Mouse (Mus musculus) forebrain, embryonic 12.5 days (tissue): ENCODE data around the gene Aldh3a1. TPM values are rescaled to one million over a fixed set of nuclear protein-coding genes. Genes with fewer than 3 reads are reported as not detected.
"Not testable (repeated sequence)": the region's sequence is repeated elsewhere in the genome, so short reads cannot be mapped to it uniquely, and the experiment has no call there.

Source experiments
- ATAC-seq: fragments of 200-750 bp; cut with Nextera tagmentation; 2 replicates; pipeline ENCODE4 v1.8.0; 2017; ENCODE audit warnings: moderate TSS enrichment; ENCODE audit not compliant: low FRiP score
- H3K27ac ChIP-seq: fragments of 300-500 bp; sonication (generic); 2 replicates; pipeline ENCODE4 v1.5.1; 2016; ENCODE audit warnings: mild to moderate bottlenecking
- H3K27me3 ChIP-seq: fragments of 300-500 bp; sonication (generic); 2 replicates; pipeline ENCODE4 v1.6.1; 2016; ENCODE audit warnings: mild to moderate bottlenecking
- H3K36me3 ChIP-seq: fragments of 300-500 bp; sonication (generic); replicated peaks from 2 replicates; pipeline ENCODE4 v1.6.1; 2016; ENCODE audit warnings: mild to moderate bottlenecking
- H3K4me1 ChIP-seq: fragments of 300-500 bp; sonication (generic); 2 replicates; pipeline ENCODE4 v1.6.1; 2016
- H3K4me2 ChIP-seq: fragments of 300-500 bp; sonication (generic); 2 replicates; pipeline ENCODE4 v1.6.1; 2016; ENCODE audit warnings: mild to moderate bottlenecking, moderate library complexity
- H3K4me3 ChIP-seq: fragments of 300-500 bp; sonication (generic); replicated peaks from 2 replicates; pipeline ENCODE4 v1.5.1; 2016; ENCODE audit warnings: mild to moderate bottlenecking
- H3K9ac ChIP-seq: fragments of 300-500 bp; sonication (generic); 2 replicates; pipeline ENCODE4 v1.6.1; 2016; ENCODE audit warnings: mild to moderate bottlenecking
- H3K9me3 ChIP-seq: fragments of 300-500 bp; sonication (generic); 2 replicates; pipeline ENCODE4 v1.6.1; 2016
- WGBS: fragments of 180-500 bp; shearing (Covaris S2); methylation state at CpG from one replicate; pipeline ENCODE4 v1.1.7; 2016; 5-methylcytosine and 5-hydroxymethylcytosine counted together
- polyA plus RNA-seq: library from polyadenylated mRNA; unstranded; fragments of >200 nt; fragmentation: Nextera tagmentation; extraction: Ambion mirVana; gene quantifications from 2 replicates; pipeline ENCODE4 v1.2.1, GENCODE M21; 2016

Aldh3a1 gene
- polyA plus RNA-seq, 1 experiment from 2014 or later = not detected

- Histone ChIP-seq H3K4me2 (peak within 1 kb of the TSS; percentile 63), H3K27ac (peak within 1 kb of the TSS; percentile 98), H3K9me3 (no peaks in the 10 kb centered on the region), H3K36me3 (peaks cover 6% of the 10 kb centered on the region; the same call in 1 of the 2 replicates), H3K9ac (peak within 1 kb of the TSS; percentile 100), H3K4me1 (peaks cover 35% of the 10 kb centered on the region), H3K4me3 (peak within 1 kb of the TSS; percentile 98), H3K27me3 (no peaks in the 10 kb centered on the region)
- peak; percentile 97 for ATAC-seq
- WGBS = under 1% methylated on average over 68 of the region's 69 CpGs
Measured at GRCm38 (mm10) chr11:61174821-61175658, 32.3 kb upstream of the Aldh3a1 start, which contains the start of gene Usp22. Gene Usp22, minus strand, starts transcription at chr11:61175055.

GRCm38 (mm10) chr11:61175778-61176177 lies 31.6 kb upstream of the Aldh3a1 start:
- no peak for ATAC-seq
- Histone ChIP-seq H3K4me1 (peaks cover 28% of the 10 kb centered on the region), H3K27ac (peak overlapping the region; percentile 47; the same call in 1 of the 2 replicates), H3K36me3 (peaks cover 6% of the 10 kb centered on the region; the same call in 1 of the 2 replicates), H3K4me2 (peak overlapping the region; percentile 44), H3K27me3 (no peaks in the 10 kb centered on the region), H3K9me3 (no peaks in the 10 kb centered on the region), H3K9ac (no peak overlapping the region), H3K4me3 (no peak overlapping the region)
- 72% methylated on average over 5 of the region's 5 CpGs for WGBS

DNA sequence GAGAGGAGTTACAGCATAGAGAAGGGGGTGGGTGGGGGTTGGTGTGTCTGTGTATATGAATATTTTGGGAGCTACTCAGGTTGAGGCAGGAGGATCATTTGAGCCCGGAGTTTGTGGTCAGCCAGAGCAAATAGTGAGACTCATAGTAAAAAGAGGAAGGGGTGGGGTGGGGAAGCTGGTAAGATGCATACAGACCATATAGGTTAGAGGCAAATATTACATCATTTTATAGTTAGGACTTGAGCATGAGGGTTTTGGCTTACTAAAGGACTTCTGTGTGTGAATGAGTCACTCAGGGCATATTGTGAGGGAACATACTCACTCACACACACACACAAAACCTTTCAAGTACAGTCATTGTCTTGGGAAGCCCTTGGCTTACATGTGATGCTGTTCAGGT lies 31.0 kb upstream of the Aldh3a1 start:
- no peaks in the 10 kb centered on the region for H3K9me3 ChIP-seq
- H3K27ac ChIP-seq = 0 out of 2 replicates have a peak overlapping the region, but pooled peaks have one; percentile 47
- no peak overlapping the region for H3K9ac ChIP-seq
- 98% methylated on average over 1 of the region's 1 CpGs for WGBS
- H3K4me1 ChIP-seq = peaks cover 23% of the 10 kb centered on the region
- no peak overlapping the region; the same call in 1 of the 2 replicates for H3K4me2 ChIP-seq
- ATAC-seq = no peak
- H3K36me3 ChIP-seq = peaks cover 6% of the 10 kb centered on the region; the same call in 1 of the 2 replicates
- H3K27me3 ChIP-seq = no peaks in the 10 kb centered on the region
- no peak overlapping the region for H3K4me3 ChIP-seq

DNA sequence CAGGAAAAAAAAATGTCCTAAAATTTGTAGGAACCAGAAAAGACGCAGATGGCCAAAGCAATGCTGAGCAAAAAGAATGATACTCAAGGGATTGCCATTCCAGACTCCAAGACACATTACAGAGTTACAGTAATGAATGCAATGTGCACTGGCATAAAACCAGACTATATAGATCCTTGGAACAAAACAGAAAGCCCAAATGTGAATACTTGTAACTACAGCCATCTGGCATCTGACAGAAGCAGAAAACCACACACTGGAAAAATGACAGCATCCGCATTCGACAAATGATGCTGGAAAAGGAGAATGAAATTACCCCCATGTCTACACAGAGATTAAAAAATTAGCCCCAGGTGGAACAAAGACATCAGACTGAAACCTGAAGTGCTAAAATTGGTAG lies 27.0 kb upstream of the Aldh3a1 start:
- 93% methylated on average over 3 of the region's 3 CpGs for WGBS
- no peak for ATAC-seq
- H3K4me2 ChIP-seq = no peak overlapping the region

GRCm38 (mm10) chr11:61181624-61182023 lies 25.7 kb upstream of the Aldh3a1 start:
- no peaks in the 10 kb centered on the region for H3K27me3 ChIP-seq
- H3K4me2 ChIP-seq = no peak overlapping the region
- no peaks in the 10 kb centered on the region for H3K36me3 ChIP-seq
- H3K9ac ChIP-seq = no peak overlapping the region
- ATAC-seq = no peak
- no peak overlapping the region for H3K4me3 ChIP-seq
- H3K27ac ChIP-seq = no peak overlapping the region
- no peaks in the 10 kb centered on the region for H3K9me3 ChIP-seq
- no peaks in the 10 kb centered on the region for H3K4me1 ChIP-seq

More for the DNA sequence above, 27.0 kb upstream of the Aldh3a1 start:
- no peak overlapping the region for H3K4me3 ChIP-seq
- no peaks in the 10 kb centered on the region for H3K4me1 ChIP-seq
- H3K9ac ChIP-seq = no peak overlapping the region
- H3K36me3 ChIP-seq = no peaks in the 10 kb centered on the region
- no peaks in the 10 kb centered on the region for H3K9me3 ChIP-seq
- no peaks in the 10 kb centered on the region for H3K27me3 ChIP-seq
- H3K27ac ChIP-seq = no peak overlapping the region

- H3K9me3 ChIP-seq = no peaks in the 10 kb centered on the region
- no peak overlapping the region for H3K27ac ChIP-seq
- H3K36me3 ChIP-seq = no peaks in the 10 kb centered on the region
- H3K4me1 ChIP-seq = no peaks in the 10 kb centered on the region
- H3K27me3 ChIP-seq = no peaks in the 10 kb centered on the region
- no peak for ATAC-seq
- no peak overlapping the region for H3K4me2 ChIP-seq
- H3K4me3 ChIP-seq = no peak overlapping the region
- 78% methylated on average over 1 of the region's 1 CpGs for WGBS
- no peak overlapping the region for H3K9ac ChIP-seq
Measured at GRCm38 (mm10) chr11:61183820-61184219, 23.5 kb upstream of the Aldh3a1 start.

DNA sequence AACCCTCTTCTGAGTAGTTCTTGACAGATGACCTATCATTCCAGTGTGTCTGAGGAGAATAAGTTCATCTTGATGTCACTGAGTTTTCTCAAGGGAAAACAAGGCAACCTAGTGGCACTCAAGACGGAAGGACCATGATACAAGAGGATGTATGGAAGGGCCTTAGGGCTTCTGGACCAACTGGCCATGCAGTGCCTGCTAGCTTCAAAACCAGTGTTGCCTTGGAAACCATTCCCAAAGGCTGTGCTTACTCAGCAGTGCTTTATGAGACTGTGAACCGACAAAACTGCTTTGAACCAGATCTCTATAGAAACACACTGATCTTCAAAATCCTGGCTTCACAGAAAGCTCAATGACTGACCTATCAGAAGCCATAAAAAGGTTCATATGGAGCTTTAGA lies 16.6 kb upstream of the Aldh3a1 start:
- WGBS = 65% methylated on average over 2 of the region's 2 CpGs
- no peak overlapping the region for H3K27ac ChIP-seq

DNA sequence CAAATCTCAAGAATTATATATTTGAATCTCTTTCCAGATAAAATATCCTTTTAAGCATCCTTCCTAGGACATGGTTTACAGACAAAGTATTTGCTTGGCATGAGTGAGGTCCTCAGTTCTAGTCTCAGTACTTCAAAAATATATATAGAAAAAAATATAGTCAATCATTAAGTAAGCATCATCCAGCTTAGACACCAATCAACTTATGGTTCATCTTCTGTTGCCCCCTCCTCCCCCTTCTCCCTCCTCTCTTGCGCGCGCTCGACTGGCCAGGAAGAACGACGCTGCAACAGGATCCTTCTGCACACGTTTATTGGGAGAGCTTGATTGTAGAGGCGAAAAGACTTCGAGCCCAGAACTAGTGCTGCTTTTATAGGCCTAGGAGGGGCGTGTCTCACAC lies 15.2 kb upstream of the Aldh3a1 start:
- 87% methylated on average over 8 of the region's 10 CpGs for WGBS
- H3K4me1 ChIP-seq, H3K9me3 ChIP-seq, ATAC-seq, H3K36me3 ChIP-seq, H3K9ac ChIP-seq, H3K4me2 ChIP-seq, H3K4me3 ChIP-seq, H3K27me3 ChIP-seq, H3K27ac ChIP-seq: not testable (repeated sequence)

More for the DNA sequence above, 16.6 kb upstream of the Aldh3a1 start:
- Histone ChIP-seq H3K4me3 (no peak overlapping the region), H3K4me2 (no peak overlapping the region), H3K9ac (no peak overlapping the region), H3K9me3 (no peaks in the 10 kb centered on the region), H3K4me1 (no peaks in the 10 kb centered on the region), H3K27me3 (0 out of 2 replicates have a peak, but pooled peaks cover 4% of the 10 kb centered on the region), H3K36me3 (no peaks in the 10 kb centered on the region)
- no peak for ATAC-seq

DNA sequence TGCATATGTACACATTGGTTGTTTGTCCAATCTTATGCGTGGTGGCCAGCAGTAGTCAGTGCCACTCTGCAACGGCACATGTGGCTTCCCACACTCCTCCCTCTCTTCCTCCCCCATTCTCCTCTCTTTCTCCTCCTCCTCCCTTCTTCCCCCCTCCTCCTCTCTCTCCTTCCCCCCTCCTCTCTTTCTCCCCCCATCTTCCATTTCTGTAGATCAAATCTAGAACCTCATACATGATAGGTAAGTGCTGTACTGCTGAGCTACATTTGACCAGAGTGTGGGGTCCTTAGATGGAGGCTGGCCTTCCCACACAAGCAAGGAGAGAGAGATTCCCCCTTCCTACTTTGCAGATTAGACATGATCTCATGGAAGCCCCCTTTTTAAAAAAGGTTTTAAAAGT lies 14.6 kb upstream of the Aldh3a1 start:
- Histone ChIP-seq H3K4me2 (no peak overlapping the region), H3K9me3 (no peaks in the 10 kb centered on the region), H3K4me1 (no peaks in the 10 kb centered on the region), H3K27ac (no peak overlapping the region), H3K27me3 (0 out of 2 replicates have a peak, but pooled peaks cover 4% of the 10 kb centered on the region), H3K4me3 (no peak overlapping the region), H3K36me3 (no peaks in the 10 kb centered on the region), H3K9ac (no peak overlapping the region)
- WGBS = 95% methylated on average over 2 of the region's 2 CpGs
- no peak for ATAC-seq

DNA sequence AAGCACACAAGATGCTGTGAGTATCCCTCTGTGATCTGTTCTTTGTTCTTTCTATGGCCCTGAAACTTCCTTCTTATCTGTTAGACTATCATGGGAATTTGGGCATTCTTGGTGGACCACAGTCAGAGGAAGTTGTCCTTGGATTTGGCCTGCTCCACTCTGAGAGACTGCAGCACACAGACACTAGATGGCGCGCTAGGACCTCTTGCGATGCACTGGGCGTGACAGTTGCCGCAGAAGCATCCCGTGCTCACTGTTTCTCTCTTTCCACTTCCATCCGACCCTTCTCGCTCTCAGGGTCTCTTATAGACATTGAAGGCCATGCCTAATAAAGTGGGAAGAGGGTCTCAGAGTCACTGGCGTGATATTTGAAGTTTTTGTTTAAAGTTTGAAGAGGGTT lies 13.9 kb upstream of the Aldh3a1 start:
- no peak for ATAC-seq
- H3K4me3 ChIP-seq = no peak overlapping the region
- 5% methylated on average over 9 of the region's 9 CpGs for WGBS
- no peak overlapping the region for H3K4me2 ChIP-seq
- no peaks in the 10 kb centered on the region for H3K36me3 ChIP-seq
- no peak overlapping the region for H3K9ac ChIP-seq
- no peaks in the 10 kb centered on the region for H3K4me1 ChIP-seq
- H3K27me3 ChIP-seq = 0 out of 2 replicates have a peak, but pooled peaks cover 4% of the 10 kb centered on the region
- no peak overlapping the region for H3K27ac ChIP-seq
- H3K9me3 ChIP-seq = no peaks in the 10 kb centered on the region

DNA sequence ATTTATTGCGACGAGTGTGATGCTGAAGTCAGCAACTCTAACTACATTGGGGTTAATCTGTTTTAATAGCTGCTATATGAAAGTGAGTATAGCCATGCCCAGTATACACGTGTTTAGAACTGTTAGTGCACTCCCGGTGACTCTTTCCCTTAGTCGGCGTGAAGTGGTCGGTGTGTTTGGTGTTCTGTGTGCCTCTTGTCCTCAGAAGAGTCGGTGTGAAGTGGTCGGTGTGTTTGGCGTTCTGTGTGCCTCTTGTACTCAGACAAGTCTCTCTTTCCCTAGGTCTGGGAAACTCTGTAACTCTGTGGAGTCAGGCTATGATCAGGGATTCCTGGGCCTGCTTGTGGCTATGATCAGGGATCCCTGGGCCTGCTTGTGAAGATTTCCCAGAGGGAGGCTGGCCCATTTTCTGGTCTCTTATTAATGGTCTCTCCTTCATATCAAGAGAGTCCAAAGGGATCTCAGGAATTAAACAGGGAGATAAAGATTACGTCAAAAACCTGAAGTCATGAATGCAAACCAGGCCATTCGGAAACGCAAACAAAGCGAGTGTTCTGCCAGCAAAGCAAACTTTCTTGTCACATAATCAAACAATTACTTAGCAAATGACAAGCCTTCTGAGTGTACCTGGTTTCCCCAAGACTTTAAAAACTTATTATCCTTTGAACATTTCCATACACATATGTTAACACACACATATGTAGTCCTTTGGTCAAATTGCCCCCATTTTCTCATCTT lies 10.6 kb upstream of the Aldh3a1 start:
- no peak overlapping the region for H3K4me3 ChIP-seq
- no peaks in the 10 kb centered on the region for H3K36me3 ChIP-seq
- no peaks in the 10 kb centered on the region for H3K4me1 ChIP-seq
- ATAC-seq = no peak
- H3K4me2 ChIP-seq = no peak overlapping the region
- H3K9ac ChIP-seq = no peak overlapping the region
- no peak overlapping the region for H3K27ac ChIP-seq
- H3K27me3 ChIP-seq = 0 out of 2 replicates have a peak, but pooled peaks cover 4% of the 10 kb centered on the region
- 85% methylated on average over 14 of the region's 14 CpGs for WGBS
- H3K9me3 ChIP-seq = no peaks in the 10 kb centered on the region

DNA sequence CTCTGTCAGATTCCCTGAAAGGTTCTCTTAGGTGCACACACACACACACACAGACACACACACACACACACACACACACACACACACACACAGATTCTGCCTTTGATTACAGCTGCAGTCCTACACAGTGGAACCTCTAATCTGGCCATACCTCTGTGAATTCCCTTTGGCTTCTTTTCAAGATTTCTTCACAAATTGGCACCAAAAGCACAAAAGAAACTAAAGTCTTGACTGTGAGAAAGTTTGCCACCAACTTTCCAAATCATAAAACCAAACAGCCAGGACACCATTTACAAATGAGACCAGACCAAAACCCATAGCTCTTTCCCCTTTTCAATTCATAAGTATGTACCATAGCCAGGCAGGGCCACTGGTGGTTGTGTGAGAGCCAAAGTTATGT lies 9.4 kb upstream of the Aldh3a1 start:
- Histone ChIP-seq H3K27ac (no peak overlapping the region), H3K4me2 (no peak overlapping the region), H3K27me3 (0 out of 2 replicates have a peak, but pooled peaks cover 4% of the 10 kb centered on the region), H3K4me3 (no peak overlapping the region), H3K9ac (no peak overlapping the region), H3K36me3 (no peaks in the 10 kb centered on the region), H3K4me1 (no peaks in the 10 kb centered on the region), H3K9me3 (no peaks in the 10 kb centered on the region)
- ATAC-seq = no peak
